Mouse (Mus musculus) G1E (cell line): ENCODE results near the gene Gpr108. TPM values are rescaled to one million over a fixed set of nuclear protein-coding genes. Genes with fewer than 3 reads are reported as not detected.

Source experiments
- ATAC-seq: 2 replicates; pipeline ENCODE4 v1.8.0; 2016; ENCODE audit warnings: mild to moderate bottlenecking; ENCODE audit not compliant: insufficient number of reproducible peaks, poor library complexity, low FRiP score, severe bottlenecking; ENCODE audit errors: extremely low read depth
- DNase-seq: peaks from one replicate; pipeline ENCODE4 v3.0.0; 2012; ENCODE audit warnings: low spot score
- H3K27me3 ChIP-seq: 2 replicates; pipeline ENCODE4 v1.6.1; 2012; ENCODE audit warnings: mild to moderate bottlenecking, low read length, inconsistent platforms; ENCODE audit not compliant: insufficient read depth
- H3K36me3 ChIP-seq: replicated peaks from 2 replicates; pipeline ENCODE3; 2012; ENCODE audit warnings: mild to moderate bottlenecking, inconsistent platforms
- H3K4me1 ChIP-seq: 2 replicates; pipeline ENCODE4 v1.6.1; 2012; ENCODE audit warnings: low read depth, low read length, inconsistent platforms, mixed read lengths; ENCODE audit not compliant: insufficient read depth
- H3K4me3 ChIP-seq: 2 replicates; pipeline ENCODE4 v1.5.1; 2012; ENCODE audit warnings: low read depth, mild to moderate bottlenecking, inconsistent platforms, low read length, moderate library complexity, mixed read lengths
- H3K9me3 ChIP-seq: replicated peaks from 2 replicates; pipeline ENCODE4 v1.6.1; 2012; ENCODE audit warnings: inconsistent platforms
- CTCF ChIP-seq: IDR thresholded peaks from 2 replicates; pipeline ENCODE4 v1.5.1; 2012; ENCODE audit warnings: low read depth, low read length, inconsistent platforms, mixed read lengths
- GATA1 ChIP-seq: IDR thresholded peaks from 2 replicates; pipeline ENCODE4 v1.6.1; 2012; ENCODE audit warnings: borderline replicate concordance, low read length, inconsistent platforms, mixed read lengths
- GATA2 ChIP-seq: IDR thresholded peaks from 2 replicates; pipeline ENCODE4 v1.6.1; 2012; ENCODE audit warnings: low read depth, low read length, inconsistent platforms, borderline replicate concordance
- POLR2AphosphoS5 ChIP-seq: IDR thresholded peaks from 2 replicates; pipeline ENCODE4 v1.6.1; 2012; ENCODE audit warnings: low read depth, low read length, inconsistent platforms; ENCODE audit not compliant: insufficient replicate concordance
- TAL1 ChIP-seq: conservative IDR thresholded peaks from 2 replicates; pipeline ENCODE4 v1.6.1; 2012; ENCODE audit warnings: low read depth, low read length, inconsistent platforms, mixed read lengths
- polyA plus RNA-seq: library from polyadenylated mRNA; stranded (reverse); fragments of >175 nt; gene quantifications from 2 replicates; pipeline ENCODE4 v1.2.3, GENCODE M21; 2012
- total RNA-seq, 2 experiments: library from RNA; stranded (forward) in 1 of 2; stranded (reverse) in 1 of 2; fragments of 200-1000 nt in 1 of 2; fragments of >200 nt in 1 of 2; fragmentation: Nextera tagmentation in 1 of 2; gene quantifications; 2 replicates each; pipeline ENCODE4 v1.2.3; 2014 to 2017

Gene Gpr108
- total and polyA plus RNA-seq, 3 experiments: 15.1 to 16.7 (median 15.2) TPM

DNA sequence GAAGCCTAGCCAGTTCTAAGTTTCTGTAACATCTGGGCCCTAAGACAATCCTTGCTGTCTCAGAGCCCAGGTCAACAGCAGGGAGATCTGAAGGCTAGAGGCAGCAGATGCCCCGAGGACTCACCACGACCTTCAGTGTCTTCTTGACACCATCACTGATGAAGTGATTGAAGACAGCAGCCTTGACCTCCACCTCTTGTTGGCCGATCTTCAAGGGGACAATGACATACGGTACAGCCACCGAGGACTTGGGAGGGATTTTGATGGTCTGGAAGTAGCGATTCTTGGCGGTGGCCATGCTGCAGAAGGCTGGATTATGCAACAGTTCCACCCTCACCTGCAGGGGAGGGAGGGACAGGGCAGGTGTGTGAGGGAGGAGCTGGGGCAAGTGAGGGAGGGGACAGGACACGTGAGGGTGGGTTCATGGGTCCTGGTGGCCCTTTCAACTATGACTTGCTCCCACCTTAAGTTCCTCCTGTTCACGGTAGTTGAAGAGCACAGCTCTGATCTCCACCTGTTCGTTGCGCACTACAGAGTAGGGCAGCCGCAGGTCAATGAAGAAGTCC is 29.8 kb downstream of the Gpr108 start:
- H3K27me3 ChIP-seq: peaks cover 64% of the 10 kb centered on the region
- TF ChIP-seq GATA1: no peak
- TF ChIP-seq GATA2: no peak
- no peak for TF ChIP-seq CTCF
- no peak for TF ChIP-seq TAL1
- no peak for TF ChIP-seq POLR2AphosphoS5
- no peak for ATAC-seq
- DNase-seq: no peak
- H3K36me3 ChIP-seq: no peaks in the 10 kb centered on the region
- no peak overlapping the region for H3K4me3 ChIP-seq
- H3K4me1 ChIP-seq: peaks cover 36% of the 10 kb centered on the region
- no peaks in the 10 kb centered on the region for H3K9me3 ChIP-seq

DNA sequence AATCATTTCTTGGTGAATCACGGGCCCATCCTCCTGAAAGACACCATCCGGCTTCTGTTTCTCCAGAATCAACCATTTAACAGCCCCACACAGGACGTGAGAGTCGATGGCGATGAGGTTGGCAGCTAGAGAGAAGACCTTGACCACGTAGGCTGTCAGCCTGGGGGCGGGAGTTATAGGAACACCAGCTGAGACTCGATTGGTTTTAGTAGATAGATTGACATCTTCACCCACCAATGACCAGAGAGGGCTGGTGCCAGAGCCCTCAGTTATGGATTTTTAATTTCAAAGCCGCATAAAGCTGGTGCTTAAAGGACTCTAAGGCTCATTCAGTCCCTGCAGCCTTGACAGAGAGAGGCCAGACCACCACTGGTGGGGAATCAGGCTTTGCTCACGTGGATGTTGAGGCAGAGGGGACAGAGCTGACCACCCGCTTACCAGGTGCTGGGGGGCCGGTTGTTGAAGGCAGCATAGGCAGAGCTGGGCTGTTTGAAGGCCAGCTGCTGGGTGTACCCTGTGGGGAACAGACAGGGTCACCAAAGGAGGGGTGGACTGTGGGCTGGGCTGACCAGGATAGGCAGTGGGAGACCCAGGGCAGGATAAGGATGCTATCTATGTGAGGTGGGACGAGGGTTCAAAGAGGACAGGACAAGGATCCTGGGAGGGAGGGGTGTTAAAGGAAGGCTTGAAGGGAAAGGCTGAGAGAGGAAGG is 33.4 kb downstream of the Gpr108 start:
- DNase-seq: no peak

DNA sequence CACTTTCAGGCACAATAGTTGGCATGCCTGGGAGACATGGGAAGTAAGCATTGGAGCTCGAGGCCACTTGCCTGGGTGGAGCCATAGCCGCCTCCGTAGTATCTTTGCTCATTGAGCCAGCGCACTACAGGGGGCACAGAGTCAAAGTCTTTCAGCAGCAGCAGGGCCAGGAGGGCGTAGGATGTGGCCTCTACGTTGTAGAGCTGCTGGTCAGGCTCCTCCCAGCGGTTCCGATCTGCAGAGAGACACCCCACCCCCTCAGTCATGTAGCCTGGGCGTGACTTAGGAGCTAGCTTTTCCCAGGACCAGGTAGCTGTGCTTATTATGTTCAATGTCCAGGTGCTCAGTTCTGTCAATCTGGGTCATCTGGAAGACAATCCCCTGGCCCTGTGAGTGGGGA is 36.7 kb downstream of the Gpr108 start:
- no peaks in the 10 kb centered on the region for H3K9me3 ChIP-seq
- ATAC-seq: no peak
- peaks cover 47% of the 10 kb centered on the region for H3K27me3 ChIP-seq
- H3K4me3 ChIP-seq: no peak overlapping the region
- no peak for DNase-seq
- no peaks in the 10 kb centered on the region for H3K36me3 ChIP-seq
- TF ChIP-seq TAL1: no peak
- no peak for TF ChIP-seq CTCF
- TF ChIP-seq POLR2AphosphoS5: no peak
- no peak for TF ChIP-seq GATA1
- H3K4me1 ChIP-seq: peaks cover 26% of the 10 kb centered on the region

More for the DNA sequence above, 33.4 kb downstream of the Gpr108 start:
- no peak for ATAC-seq
- Histone ChIP-seq H3K27me3 (peaks cover 56% of the 10 kb centered on the region), H3K9me3 (no peaks in the 10 kb centered on the region), H3K4me1 (peaks cover 29% of the 10 kb centered on the region), H3K4me3 (no peak overlapping the region), H3K36me3 (no peaks in the 10 kb centered on the region)
- TF ChIP-seq POLR2AphosphoS5 (no peak), GATA1 (no peak), CTCF (no peak), TAL1 (no peak)

DNA sequence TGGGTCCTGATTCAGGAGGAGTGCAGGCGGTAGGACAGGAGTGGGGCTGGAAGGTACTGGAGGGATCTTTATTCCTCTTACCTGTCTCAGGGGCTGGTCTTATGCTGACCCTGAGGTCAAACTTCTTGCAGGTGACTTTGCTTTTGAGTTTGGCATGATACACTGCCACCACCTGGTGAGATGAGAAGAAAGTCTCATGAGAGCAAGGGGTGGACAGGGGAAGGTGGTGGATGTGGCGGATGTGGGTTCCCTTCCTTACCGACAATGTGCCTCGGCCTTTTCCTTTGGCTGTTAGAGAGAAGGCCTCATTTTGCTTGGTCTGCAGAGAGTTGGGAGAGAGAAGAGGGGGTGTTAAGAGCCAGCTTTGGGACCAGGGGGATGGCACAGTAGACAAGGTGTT is 38.9 kb downstream of the Gpr108 start:
- DNase-seq (no peak), ATAC-seq (no peak)
- TF ChIP-seq CTCF (no peak), POLR2AphosphoS5 (no peak), GATA2 (no peak), GATA1 (no peak), TAL1 (no peak)
- Histone ChIP-seq H3K9me3 (no peaks in the 10 kb centered on the region), H3K27me3 (peaks cover 28% of the 10 kb centered on the region), H3K4me1 (peaks cover 42% of the 10 kb centered on the region), H3K4me3 (no peak overlapping the region), H3K36me3 (no peaks in the 10 kb centered on the region)

DNA sequence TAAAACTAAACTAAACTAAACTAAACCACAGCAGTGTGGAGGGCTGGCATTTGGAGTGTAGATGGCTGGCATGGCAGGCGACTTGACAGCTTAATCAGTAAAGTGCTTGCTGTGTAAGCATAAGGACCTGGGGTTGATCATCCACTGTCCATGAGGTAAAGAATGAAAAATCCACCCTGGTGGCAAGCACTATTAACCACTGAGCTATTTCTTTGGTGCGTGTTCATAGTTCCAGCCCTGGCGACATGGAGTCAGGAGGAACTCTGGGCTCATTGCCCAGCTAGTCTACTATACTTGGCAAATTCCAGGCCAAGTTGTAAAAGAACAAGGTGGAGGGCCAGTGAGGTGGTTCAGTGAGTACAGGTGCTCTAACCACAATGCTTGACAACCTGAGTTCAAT is 40.3 kb downstream of the Gpr108 start:
- Histone ChIP-seq H3K4me3 (no peak overlapping the region), H3K9me3 (no peaks in the 10 kb centered on the region), H3K4me1 (peaks cover 49% of the 10 kb centered on the region), H3K36me3 (no peaks in the 10 kb centered on the region), H3K27me3 (peaks cover 17% of the 10 kb centered on the region)
- ATAC-seq (no peak), DNase-seq (no peak)
- TF ChIP-seq GATA2 (no peak), CTCF (no peak), GATA1 (no peak), POLR2AphosphoS5 (no peak), TAL1 (no peak)

DNA sequence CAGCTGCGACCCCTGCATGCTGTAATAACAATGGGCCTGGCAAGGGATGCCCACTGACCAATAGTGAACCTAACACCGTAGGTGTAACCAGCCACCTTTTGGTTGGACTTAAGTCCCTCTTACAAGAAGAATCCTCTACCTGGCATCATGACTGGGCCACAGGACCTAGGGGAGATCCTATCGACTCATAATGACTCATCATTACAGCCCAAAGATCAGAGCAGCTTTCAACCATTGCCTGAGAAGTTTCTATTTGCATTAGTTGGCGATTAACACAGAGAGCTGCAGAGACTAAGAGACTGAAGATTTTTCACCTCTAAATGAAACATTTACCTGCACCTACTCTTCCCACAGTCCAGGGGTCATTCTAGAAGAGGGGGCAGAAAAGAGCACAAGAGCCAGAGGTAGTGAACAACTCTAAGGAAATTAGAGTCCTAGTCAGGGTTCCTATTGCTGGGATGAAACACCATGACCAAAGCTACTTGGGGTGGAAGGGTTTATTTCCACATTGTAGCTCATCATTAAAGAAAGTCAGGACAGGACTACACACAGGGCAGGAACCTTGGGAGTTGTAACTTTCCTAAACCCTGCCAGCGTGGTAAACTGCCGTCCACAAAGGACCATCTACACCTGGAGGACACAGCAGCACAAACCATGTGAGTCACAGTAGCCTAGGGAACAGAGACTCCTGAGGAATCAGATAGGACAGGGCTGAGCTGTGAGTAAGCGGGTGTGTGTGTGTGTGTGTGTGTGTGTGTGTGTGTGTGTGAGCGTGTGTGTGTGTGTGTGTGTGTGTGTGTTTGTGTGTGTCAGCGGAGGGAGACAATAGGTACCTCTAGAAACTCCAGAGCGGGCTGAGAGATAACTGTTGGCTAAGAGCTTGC is 46.2 kb downstream of the Gpr108 start:
- no peak overlapping the region for H3K4me3 ChIP-seq
- no peaks in the 10 kb centered on the region for H3K9me3 ChIP-seq
- ATAC-seq (no peak), DNase-seq (no peak)
- peaks cover 60% of the 10 kb centered on the region for H3K4me1 ChIP-seq
- TF ChIP-seq POLR2AphosphoS5: no peak
- TF ChIP-seq GATA1: no peak
- TF ChIP-seq TAL1: no peak
- TF ChIP-seq CTCF: no peak
- no peak for TF ChIP-seq GATA2
- peaks cover 6% of the 10 kb centered on the region; the same call in 1 of the 2 replicates for H3K27me3 ChIP-seq
- no peaks in the 10 kb centered on the region for H3K36me3 ChIP-seq
